Mouse (Mus musculus) C2C12 (cell line): Measurements from ENCODE around the gene Mphosph9.

Experiments
- CEBPB ChIP-seq: IDR thresholded peaks from one replicate; pipeline ENCODE4 v1.6.1; 2011; ENCODE audit warnings: low read depth, mild to moderate bottlenecking, control low read depth, moderate library complexity
- CTCF ChIP-seq: IDR thresholded peaks from one replicate; pipeline ENCODE4 v1.5.1; 2011; ENCODE audit not compliant: control insufficient read depth, insufficient read depth, insufficient read length
- FOSL1 ChIP-seq: IDR thresholded peaks from one replicate; pipeline ENCODE4 v1.8.0; 2011; ENCODE audit warnings: mild to moderate bottlenecking, low read length; ENCODE audit not compliant: poor library complexity, insufficient read depth, severe bottlenecking
- MAX ChIP-seq: IDR thresholded peaks from one replicate; pipeline ENCODE4 v1.6.1; 2011; ENCODE audit warnings: mild to moderate bottlenecking, control low read depth
- MYOD1 ChIP-seq: IDR thresholded peaks from one replicate; pipeline ENCODE4 v1.6.1; 2011; ENCODE audit warnings: low read depth; ENCODE audit not compliant: control insufficient read depth, insufficient read length
- MYOG ChIP-seq: IDR thresholded peaks from one replicate; pipeline ENCODE4 v1.6.1; 2011; ENCODE audit not compliant: control insufficient read depth, insufficient read length; ENCODE audit errors: extremely low read depth
- USF1 ChIP-seq: IDR thresholded peaks from one replicate; pipeline ENCODE4 v1.6.1; 2011; ENCODE audit warnings: low read depth, mild to moderate bottlenecking, control low read depth, moderate library complexity

DNA sequence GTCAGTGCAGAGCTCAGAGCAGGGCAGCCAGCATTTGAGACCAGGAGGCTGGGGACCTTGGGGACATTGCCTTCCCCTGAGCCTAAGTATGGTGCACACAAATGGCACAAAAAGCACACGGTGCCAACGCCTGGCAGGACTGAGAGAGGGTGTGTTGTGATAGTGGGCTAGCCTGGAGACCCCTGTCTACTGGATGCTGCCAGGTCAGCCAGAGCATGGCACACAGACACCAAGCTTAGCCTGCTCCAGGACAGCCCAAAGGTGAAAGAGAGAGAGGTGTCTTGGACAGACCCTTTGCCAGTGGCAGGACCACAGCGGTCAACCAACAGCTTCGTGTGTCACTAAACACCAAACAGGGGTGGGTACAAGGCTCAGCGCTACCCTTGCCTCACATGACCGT, 93.0 kb downstream of the Mphosph9 start:
- TF ChIP-seq MAX (no peak), FOSL1 (no peak), CTCF (no peak), MYOG (no peak), USF1 (no peak), CEBPB (no peak), MYOD1 (no peak)
